Mouse (Mus musculus): ENCODE measurements around the gene Ace. TPM values are rescaled to one million over a fixed set of nuclear protein-coding genes. Genes with fewer than 3 reads are reported as not detected.
A peak's percentile ranks its signal among the peaks of the same experiment; 100 is the strongest.
"Not testable (repeated sequence)": the region's sequence is repeated elsewhere in the genome, so short reads cannot be mapped to it uniquely, and the experiment has no call there.

The Ace gene
- total RNA-seq, 1 experiment from 2014 or later = 0.27 TPM

- no peak for ATAC-seq (replicated peaks; ENCODE audit: low read depth, poor library complexity, severe bottlenecking)
These were observed 16.7 kb downstream of the Ace start for GRCm38 (mm10) chr11:105984452-105984851.

- no peak for ATAC-seq (replicated peaks; ENCODE audit: low read depth, poor library complexity, severe bottlenecking)
These were observed 19.7 kb downstream of the Ace start for GRCm38 (mm10) chr11:105987446-105987845.

- ATAC-seq (replicated peaks; ENCODE audit: low read depth, poor library complexity, severe bottlenecking) = no peak
These were observed 21.7 kb downstream of the Ace start for GRCm38 (mm10) chr11:105989446-105989845.

GRCm38 (mm10) chr11:105990231-105990630, 22.5 kb downstream of the Ace start:
- ATAC-seq (replicated peaks; ENCODE audit: low read depth, poor library complexity, severe bottlenecking) = peak; percentile 50

- no peak for ATAC-seq (replicated peaks; ENCODE audit: low read depth, poor library complexity, severe bottlenecking)
These were observed 26.6 kb downstream of the Ace start, which contains the start of gene Ace3 for GRCm38 (mm10) chr11:105994375-105994774. Gene Ace3 (plus strand): TSS chr11:105994675.

- no peak for ATAC-seq (replicated peaks; ENCODE audit: low read depth, poor library complexity, severe bottlenecking)
These were observed 32.3 kb downstream of the Ace start for GRCm38 (mm10) chr11:106000062-106000461.

- ATAC-seq (replicated peaks; ENCODE audit: low read depth, poor library complexity, severe bottlenecking) = peak; percentile 71
These were observed 34.0 kb downstream of the Ace start for GRCm38 (mm10) chr11:106001718-106002117.

GRCm38 (mm10) chr11:106004576-106004975, 36.8 kb downstream of the Ace start:
- ATAC-seq (replicated peaks; ENCODE audit: low read depth, poor library complexity, severe bottlenecking) = no peak

- no peak for ATAC-seq (replicated peaks; ENCODE audit: low read depth, poor library complexity, severe bottlenecking)
These were observed 38.2 kb downstream of the Ace start for GRCm38 (mm10) chr11:106005970-106006369.

GRCm38 (mm10) chr11:106007821-106008220, 40.1 kb downstream of the Ace start, which contains the start of gene Kcnh6:
Gene Kcnh6 (plus strand): TSS chr11:106008124.
- ATAC-seq (replicated peaks; ENCODE audit: low read depth, poor library complexity, severe bottlenecking) = peak; percentile 94

GRCm38 (mm10) chr11:106012711-106013110, 45.0 kb downstream of the Ace start:
- ATAC-seq (replicated peaks; ENCODE audit: low read depth, poor library complexity, severe bottlenecking) = no peak

GRCm38 (mm10) chr11:106013556-106014225, 45.9 kb downstream of the Ace start:
- no peak for ATAC-seq (replicated peaks; ENCODE audit: low read depth, poor library complexity, severe bottlenecking)

- no peak for ATAC-seq (replicated peaks; ENCODE audit: low read depth, poor library complexity, severe bottlenecking)
These were observed 48.7 kb downstream of the Ace start for GRCm38 (mm10) chr11:106016440-106016839.

- ATAC-seq (replicated peaks; ENCODE audit: low read depth, poor library complexity, severe bottlenecking) = peak; percentile 43; the same call in 1 of the 2 replicates
These were observed 52.5 kb downstream of the Ace start for GRCm38 (mm10) chr11:106020051-106020763.

GRCm38 (mm10) chr11:106025774-106026173, 58.0 kb downstream of the Ace start:
- no peak for ATAC-seq (replicated peaks; ENCODE audit: low read depth, poor library complexity, severe bottlenecking)

- ATAC-seq (replicated peaks; ENCODE audit: low read depth, poor library complexity, severe bottlenecking) = peak; percentile 81
These were observed 58.9 kb downstream of the Ace start for GRCm38 (mm10) chr11:106026465-106027151.

- no peak for ATAC-seq (replicated peaks; ENCODE audit: low read depth, poor library complexity, severe bottlenecking)
These were observed 59.9 kb downstream of the Ace start for GRCm38 (mm10) chr11:106027607-106028006.

- not testable (repeated sequence) for ATAC-seq (replicated peaks; ENCODE audit: low read depth, poor library complexity, severe bottlenecking)
These were observed 64.3 kb downstream of the Ace start for GRCm38 (mm10) chr11:106032074-106032473.

GRCm38 (mm10) chr11:106033491-106033919, 65.8 kb downstream of the Ace start:
- peak; percentile 29; the same call in 1 of the 2 replicates for ATAC-seq (replicated peaks; ENCODE audit: low read depth, poor library complexity, severe bottlenecking)

- ATAC-seq (replicated peaks; ENCODE audit: low read depth, poor library complexity, severe bottlenecking) = no peak
These were observed 67.2 kb downstream of the Ace start for GRCm38 (mm10) chr11:106034986-106035385.

All from common myeloid progenitor, adult 5-6 weeks (primary cell).